Mouse (Mus musculus) MEL (cell line): ENCODE data around the gene Kcng4.

ENCODE experiments used
- BHLHE40 ChIP-seq: IDR thresholded peaks from 2 replicates; pipeline ENCODE4 v1.6.1; 2012; ENCODE audit warnings: low read depth, mild to moderate bottlenecking, inconsistent platforms, low read length, improper control_type of control experiment, borderline replicate concordance
- CHD2 ChIP-seq: IDR thresholded peaks from 2 replicates; pipeline ENCODE4 v1.6.1; 2011; ENCODE audit warnings: low read length, improper control_type of control experiment
- CTCF ChIP-seq, 3 experiments: IDR thresholded peaks in 2 of 3; conservative IDR thresholded peaks in 1 of 3; 2 replicates each; pipeline ENCODE4 v1.5.1; 2011 to 2012; ENCODE audit warnings: low read length in 3 of 3, low read depth in 2 of 3, mild to moderate bottlenecking in 2 of 3, improper control_type of control experiment in 1 of 3, inconsistent platforms in 1 of 3, mixed read lengths in 1 of 3, moderate library complexity in 1 of 3; ENCODE audit not compliant: control insufficient read depth in 1 of 3, insufficient read depth in 1 of 3, poor library complexity in 1 of 3, severe bottlenecking in 1 of 3
- ETS1 ChIP-seq: IDR thresholded peaks from 2 replicates; pipeline ENCODE4 v1.6.1; 2012; ENCODE audit warnings: low read depth, mild to moderate bottlenecking, inconsistent platforms, low read length, improper control_type of control experiment, moderate library complexity
- GATA1 ChIP-seq: IDR thresholded peaks from 2 replicates; pipeline ENCODE4 v1.6.1; 2011; ENCODE audit warnings: low read depth, low read length, improper control_type of control experiment
- JUND ChIP-seq: IDR thresholded peaks from 2 replicates; pipeline ENCODE4 v1.6.1; 2011; ENCODE audit warnings: low read depth, mild to moderate bottlenecking, improper control_type of control experiment, low read length
- MAFK ChIP-seq: IDR thresholded peaks from 2 replicates; pipeline ENCODE4 v1.6.1; 2011; ENCODE audit warnings: low read depth, mild to moderate bottlenecking, low read length, improper control_type of control experiment, borderline replicate concordance
- POLR2A ChIP-seq, 2 experiments: IDR thresholded peaks; 2 replicates each; pipeline ENCODE4 v1.6.1; 2011 to 2012; ENCODE audit warnings: low read length in 2 of 2, mild to moderate bottlenecking in 2 of 2, control low read depth in 1 of 2, improper control_type of control experiment in 1 of 2, low read depth in 1 of 2, moderate library complexity in 1 of 2; ENCODE audit not compliant: control insufficient read depth in 1 of 2, insufficient read depth in 1 of 2, poor library complexity in 1 of 2
- POLR2AphosphoS5 ChIP-seq: IDR thresholded peaks from 2 replicates; pipeline ENCODE4 v1.6.1; 2012; ENCODE audit warnings: low read depth, borderline replicate concordance, mild to moderate bottlenecking, inconsistent platforms, low read length, moderate library complexity, mixed read lengths
- TAL1 ChIP-seq: IDR thresholded peaks from 2 replicates; pipeline ENCODE4 v1.6.1; 2012; ENCODE audit warnings: mild to moderate bottlenecking, inconsistent platforms, low read length, moderate library complexity, mixed read lengths
- USF2 ChIP-seq, 2 experiments: IDR thresholded peaks; 2 replicates each; pipeline ENCODE4 v1.6.1; 2011 to 2012; ENCODE audit warnings: improper control_type of control experiment in 2 of 2, low read length in 2 of 2, borderline replicate concordance in 1 of 2, inconsistent platforms in 1 of 2, low read depth in 1 of 2, mild to moderate bottlenecking in 1 of 2; ENCODE audit not compliant: insufficient read depth in 1 of 2
- ZKSCAN1 ChIP-seq: IDR thresholded peaks from 2 replicates; pipeline ENCODE4 v1.6.1; 2012; ENCODE audit warnings: low read depth, mild to moderate bottlenecking, inconsistent platforms, low read length, improper control_type of control experiment, moderate library complexity
- ZMIZ1 ChIP-seq: IDR thresholded peaks from 2 replicates; pipeline ENCODE4 v1.6.1; 2012; ENCODE audit warnings: low read depth, mild to moderate bottlenecking, inconsistent platforms, low read length, improper control_type of control experiment, moderate library complexity
- ZNF384 ChIP-seq: IDR thresholded peaks from 2 replicates; pipeline ENCODE4 v1.6.1; 2012; ENCODE audit warnings: low read depth, mild to moderate bottlenecking, inconsistent platforms, low read length, improper control_type of control experiment

DNA sequence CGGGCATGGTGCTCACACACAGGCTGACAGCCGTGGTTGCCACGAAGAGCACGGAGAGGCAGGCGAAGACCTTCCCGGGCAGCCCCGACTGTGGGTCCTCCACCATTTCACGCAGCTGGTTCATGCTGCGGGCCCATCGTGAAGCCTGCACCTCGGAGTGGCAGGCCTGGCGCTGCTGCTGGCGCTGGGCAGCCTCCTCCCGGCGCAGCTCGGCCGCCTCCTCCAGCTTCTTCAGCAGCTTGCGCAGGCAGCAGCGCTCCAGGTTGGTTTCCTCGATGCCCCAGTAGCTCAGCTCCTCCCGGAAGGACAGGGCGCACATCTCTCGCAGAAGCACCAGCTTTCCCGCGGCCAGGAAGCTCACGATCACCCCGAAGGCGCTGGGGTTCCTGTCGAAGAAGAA lies 2.6 kb downstream of the Kcng4 start:
- TF ChIP-seq ZMIZ1 (no peak), CTCF (IDR thresholded peaks at IDR 0.05 in 2 of 3, conservative IDR thresholded peaks at IDR 0.05 in 1 of 3; ENCODE audit: control insufficient read depth in 1 of 3, insufficient read depth in 1 of 3, low read depth in 2 of 3, low read length in 3 of 3, poor library complexity in 1 of 3, severe bottlenecking in 1 of 3) (no peak), GATA1 (no peak), ZNF384 (no peak), MAFK (no peak), ZKSCAN1 (no peak), POLR2A (IDR thresholded peaks at IDR 0.05; ENCODE audit: control insufficient read depth in 1 of 2, insufficient read depth in 1 of 2, low read depth in 1 of 2, low read length in 2 of 2, poor library complexity in 1 of 2) (no peak), CHD2 (no peak), BHLHE40 (no peak), POLR2AphosphoS5 (no peak), TAL1 (no peak), JUND (no peak), ETS1 (no peak), USF2 (IDR thresholded peaks at IDR 0.05; ENCODE audit: borderline replicate concordance in 1 of 2, insufficient read depth in 1 of 2, low read depth in 1 of 2, low read length in 2 of 2) (no peak)
